Mouse (Mus musculus) cerebellum, adult 11 months (tissue): ENCODE data around the gene Spaca9.

Source experiments
- DNase-seq: peaks from one replicate; pipeline ENCODE4 v3.0.0; 2022

Gene Spaca9

GRCm38 (mm10) chr2:28662891-28663290 is 36.6 kb downstream of the Spaca9 start:
- no peak for DNase-seq

- DNase-seq: no peak
Measured at GRCm38 (mm10) chr2:28656216-28656615, 43.3 kb downstream of the Spaca9 start.

GRCm38 (mm10) chr2:28654295-28654694 is 45.2 kb downstream of the Spaca9 start:
- no peak for DNase-seq

- DNase-seq: no peak
Measured at GRCm38 (mm10) chr2:28653351-28653750, 46.2 kb downstream of the Spaca9 start.

- no peak for DNase-seq
Measured at GRCm38 (mm10) chr2:28650526-28650925, 49.0 kb downstream of the Spaca9 start.

GRCm38 (mm10) chr2:28643081-28643480 is 56.4 kb downstream of the Spaca9 start:
- DNase-seq: no peak
